Mouse (Mus musculus) heart, postnatal 36 days (tissue): ENCODE results near the gene Ranbp3. TPM values are rescaled to one million over a fixed set of nuclear protein-coding genes. Genes with fewer than 3 reads are reported as not detected.
A peak's percentile ranks its signal among the peaks of the same experiment; 100 is the strongest.
"Not testable (repeated sequence)": the region's sequence is repeated elsewhere in the genome, so short reads cannot be mapped to it uniquely, and the experiment has no call there.

ENCODE experiments used
- DNase-seq, 2 experiments: peaks; one replicate each; pipeline ENCODE4 v3.0.0; 2021 to 2022
- intact Hi-C: fragments of 180-260 bp; cut with DNase I; formaldehyde crosslinking; loops from one replicate; pipeline ENCODE4 v1.15.1; 2025
- total RNA-seq, 2 experiments: library from RNA; stranded (reverse); gene quantifications; 2 replicates each; pipeline ENCODE4 v1.2.3; 2021

Ranbp3 gene
- 10 to 100 TPM; 34.9 to 38.0 TPM for total RNA-seq

GRCm38 (mm10) chr17:56672941-56673646, at the start of gene Ranbp3:
TSS of gene Ranbp3 (plus strand) at chr17:56673294.
- intact Hi-C loops, result no loop called here
- DNase-seq, result peak; percentile 98

GRCm38 (mm10) chr17:56625495-56625894, 47.6 kb upstream of the Ranbp3 start:
- DNase-seq, result no peak

GRCm38 (mm10) chr17:56626260-56626659, 46.8 kb upstream of the Ranbp3 start:
- DNase-seq, result no peak
- intact Hi-C loops, result loop anchor here (5.0 kb wide), 3 partner anchors 41 to 206 kb away; partner anchors contain the start of genes Ndufa11, Rfx2 and Vmac

More at GRCm38 (mm10) chr17:56625495-56625894, 47.6 kb upstream of the Ranbp3 start:
- intact Hi-C loops, result loop anchor here (5.0 kb wide), 3 partner anchors 42 to 207 kb away; partner anchors contain the start of genes Ndufa11, Rfx2 and Vmac

- intact Hi-C loops, result loop anchor here (5.0 kb wide), 3 partner anchors 40 to 205 kb away; partner anchors contain the start of genes Ndufa11, Rfx2 and Vmac
- DNase-seq, result peak; percentile 93 to 94
Measured at GRCm38 (mm10) chr17:56626754-56627470, 46.2 kb upstream of the Ranbp3 start, which contains the start of gene Lonp1. TSS of gene Lonp1 (minus strand) at chr17:56626887.

GRCm38 (mm10) chr17:56627530-56628277, 45.4 kb upstream of the Ranbp3 start, which contains the start of gene Catsperd:
TSS of gene Catsperd (plus strand) at chr17:56628143.
- no peak for DNase-seq
- intact Hi-C loops, result loop anchor here (5.0 kb wide), 3 partner anchors 40 to 205 kb away; partner anchors contain the start of genes Ndufa11, Rfx2 and Vmac

- intact Hi-C loops, result loop anchor here (5.0 kb wide), 3 partner anchors 37 to 202 kb away; partner anchors contain the start of genes Ndufa11, Rfx2 and Vmac
- not testable (repeated sequence) for DNase-seq
Measured at GRCm38 (mm10) chr17:56629800-56630781, 43.0 kb upstream of the Ranbp3 start.

- DNase-seq, result no peak
- intact Hi-C loops, result no loop called here
Measured at GRCm38 (mm10) chr17:56631807-56632206, 41.3 kb upstream of the Ranbp3 start.

GRCm38 (mm10) chr17:56634023-56634422, 39.1 kb upstream of the Ranbp3 start:
- DNase-seq, result no peak
- intact Hi-C loops, result no loop called here

- DNase-seq, result no peak
- intact Hi-C loops, result no loop called here
Measured at GRCm38 (mm10) chr17:56643237-56643636, 29.9 kb upstream of the Ranbp3 start.

GRCm38 (mm10) chr17:56647546-56647945, 25.5 kb upstream of the Ranbp3 start:
- no peak for DNase-seq
- intact Hi-C loops, result no loop called here

GRCm38 (mm10) chr17:56651801-56652200, 21.3 kb upstream of the Ranbp3 start:
- intact Hi-C loops, result no loop called here
- no peak for DNase-seq

GRCm38 (mm10) chr17:56654771-56655170, 18.3 kb upstream of the Ranbp3 start:
- no peak for DNase-seq
- intact Hi-C loops, result no loop called here

GRCm38 (mm10) chr17:56655311-56655710, 17.8 kb upstream of the Ranbp3 start:
- intact Hi-C loops, result no loop called here
- no peak for DNase-seq

GRCm38 (mm10) chr17:56656171-56656570, 16.9 kb upstream of the Ranbp3 start:
- intact Hi-C loops, result no loop called here
- no peak for DNase-seq

GRCm38 (mm10) chr17:56663659-56664058, 9.4 kb upstream of the Ranbp3 start:
- intact Hi-C loops, result no loop called here
- DNase-seq, result no peak

GRCm38 (mm10) chr17:56664333-56664732, 8.8 kb upstream of the Ranbp3 start:
- DNase-seq, result no peak

GRCm38 (mm10) chr17:56666384-56666783, 6.7 kb upstream of the Ranbp3 start:
- intact Hi-C loops, result loop anchor here (5.0 kb wide), 1 partner anchor 39 kb away; the partner anchor contains the start of genes Catsperd and Lonp1
- no peak for DNase-seq

More at GRCm38 (mm10) chr17:56664333-56664732, 8.8 kb upstream of the Ranbp3 start:
- intact Hi-C loops, result no loop called here

- intact Hi-C loops, result loop anchor here (5.0 kb wide), 1 partner anchor 40 kb away; the partner anchor contains the start of genes Catsperd and Lonp1
- DNase-seq, result no peak
Measured at GRCm38 (mm10) chr17:56667591-56667990, 5.5 kb upstream of the Ranbp3 start.
